Mouse (Mus musculus): ENCODE measurements around the gene Tmem222. TPM values are rescaled to one million over a fixed set of nuclear protein-coding genes. Genes with fewer than 3 reads are reported as not detected.

Gene Tmem222
- polyA plus RNA-seq, 1 experiment from 2014 or later, result 115 TPM

- Histone ChIP-seq H3K27me3 (ENCODE audit: control insufficient read depth, insufficient read depth, low read length) (no peaks in the 10 kb centered on the region), H3K9ac (replicated peaks; ENCODE audit: low read length) (no peak overlapping the region), H3K27ac (replicated peaks; ENCODE audit: low read depth, low read length) (no peak overlapping the region), H3K9me3 (ENCODE audit: control insufficient read depth, low read length) (no peaks in the 10 kb centered on the region), H3K4me3 (replicated peaks; ENCODE audit: low read depth, low read length) (no peak overlapping the region), H3K4me1 (ENCODE audit: control insufficient read depth, insufficient read depth, low read length) (peaks cover 7% of the 10 kb centered on the region; the same call in 1 of the 2 replicates), H3K4me2 (ENCODE audit: low read length) (no peak overlapping the region), H3K36me3 (ENCODE audit: control insufficient read depth, insufficient read depth, low read length) (peaks cover 55% of the 10 kb centered on the region)
- ATAC-seq (ENCODE audit: low FRiP score, low TSS enrichment) (no peak), DNase-seq (peak; percentile 85)
- 24% methylated on average over 4 of the region's 4 CpGs for WGBS
These were observed 24.2 kb upstream of the Tmem222 start for GRCm38 (mm10) chr4:133301802-133302201.

- ATAC-seq (ENCODE audit: low FRiP score, low TSS enrichment) (no peak), DNase-seq (no peak)
- H3K27ac ChIP-seq (replicated peaks; ENCODE audit: low read depth, low read length), result no peak overlapping the region
- peaks cover 7% of the 10 kb centered on the region; the same call in 1 of the 2 replicates for H3K4me1 ChIP-seq (ENCODE audit: control insufficient read depth, insufficient read depth, low read length)
- WGBS, result 89% methylated on average over 11 of the region's 11 CpGs
- H3K9me3 ChIP-seq (ENCODE audit: control insufficient read depth, low read length), result no peaks in the 10 kb centered on the region
- H3K27me3 ChIP-seq (ENCODE audit: control insufficient read depth, insufficient read depth, low read length), result no peaks in the 10 kb centered on the region
- no peak overlapping the region for H3K4me3 ChIP-seq (replicated peaks; ENCODE audit: low read depth, low read length)
- no peak overlapping the region for H3K4me2 ChIP-seq (ENCODE audit: low read length)
- no peak overlapping the region for H3K9ac ChIP-seq (replicated peaks; ENCODE audit: low read length)
- H3K36me3 ChIP-seq (ENCODE audit: control insufficient read depth, insufficient read depth, low read length), result peaks cover 65% of the 10 kb centered on the region
These were observed 22.8 kb upstream of the Tmem222 start for GRCm38 (mm10) chr4:133300421-133300820.

- H3K9ac ChIP-seq (replicated peaks; ENCODE audit: low read length), result no peak overlapping the region
- no peak overlapping the region for H3K4me3 ChIP-seq (replicated peaks; ENCODE audit: low read depth, low read length)
- H3K27me3 ChIP-seq (ENCODE audit: control insufficient read depth, insufficient read depth, low read length), result no peaks in the 10 kb centered on the region
- peak overlapping the region; percentile 14 for H3K27ac ChIP-seq (replicated peaks; ENCODE audit: low read depth, low read length)
- DNase-seq (peak; percentile 28), ATAC-seq (ENCODE audit: low FRiP score, low TSS enrichment) (no peak)
- H3K4me1 ChIP-seq (ENCODE audit: control insufficient read depth, insufficient read depth, low read length), result peaks cover 7% of the 10 kb centered on the region; the same call in 1 of the 2 replicates
- no peaks in the 10 kb centered on the region for H3K9me3 ChIP-seq (ENCODE audit: control insufficient read depth, low read length)
- peaks cover 72% of the 10 kb centered on the region for H3K36me3 ChIP-seq (ENCODE audit: control insufficient read depth, insufficient read depth, low read length)
- no peak overlapping the region for H3K4me2 ChIP-seq (ENCODE audit: low read length)
- WGBS, result 72% methylated on average over 5 of the region's 5 CpGs
These were observed 22.1 kb upstream of the Tmem222 start for GRCm38 (mm10) chr4:133299701-133300100.

- H3K9ac ChIP-seq (replicated peaks; ENCODE audit: low read length), result no peak overlapping the region; the same call in 1 of the 2 replicates
- WGBS, result 36% methylated on average over 12 of the region's 12 CpGs
These were observed 21.1 kb upstream of the Tmem222 start for GRCm38 (mm10) chr4:133298516-133299365.

GRCm38 (mm10) chr4:133297801-133298238 is 20.2 kb upstream of the Tmem222 start:
- 3% methylated on average over 5 of the region's 5 CpGs for WGBS
- no peak overlapping the region for H3K4me2 ChIP-seq (ENCODE audit: low read length)
- no peak overlapping the region for H3K4me3 ChIP-seq (replicated peaks; ENCODE audit: low read depth, low read length)
- ATAC-seq (ENCODE audit: low FRiP score, low TSS enrichment), result peak; percentile 82
- DNase-seq, result peak; percentile 94
- H3K27ac ChIP-seq (replicated peaks; ENCODE audit: low read depth, low read length), result peak overlapping the region; percentile 14; the same call in 1 of the 2 replicates
- H3K9me3 ChIP-seq (ENCODE audit: control insufficient read depth, low read length), result no peaks in the 10 kb centered on the region
- H3K36me3 ChIP-seq (ENCODE audit: control insufficient read depth, insufficient read depth, low read length), result peaks cover 62% of the 10 kb centered on the region
- H3K27me3 ChIP-seq (ENCODE audit: control insufficient read depth, insufficient read depth, low read length), result no peaks in the 10 kb centered on the region
- H3K9ac ChIP-seq (replicated peaks; ENCODE audit: low read length), result 0 out of 2 replicates have a peak overlapping the region, but pooled peaks have one; percentile 14
- peaks cover 15% of the 10 kb centered on the region for H3K4me1 ChIP-seq (ENCODE audit: control insufficient read depth, insufficient read depth, low read length)

More at GRCm38 (mm10) chr4:133298516-133299365, 21.1 kb upstream of the Tmem222 start:
- peak overlapping the region; percentile 14 for H3K27ac ChIP-seq (replicated peaks; ENCODE audit: low read depth, low read length)
- H3K4me3 ChIP-seq (replicated peaks; ENCODE audit: low read depth, low read length), result no peak overlapping the region
- H3K4me2 ChIP-seq (ENCODE audit: low read length), result no peak overlapping the region
- H3K36me3 ChIP-seq (ENCODE audit: control insufficient read depth, insufficient read depth, low read length), result peaks cover 71% of the 10 kb centered on the region
- no peaks in the 10 kb centered on the region for H3K27me3 ChIP-seq (ENCODE audit: control insufficient read depth, insufficient read depth, low read length)
- no peaks in the 10 kb centered on the region for H3K9me3 ChIP-seq (ENCODE audit: control insufficient read depth, low read length)
- H3K4me1 ChIP-seq (ENCODE audit: control insufficient read depth, insufficient read depth, low read length), result peaks cover 7% of the 10 kb centered on the region; the same call in 1 of the 2 replicates
- DNase-seq (peak; percentile 53), ATAC-seq (ENCODE audit: low FRiP score, low TSS enrichment) (no peak)

GRCm38 (mm10) chr4:133297360-133297759 is 19.8 kb upstream of the Tmem222 start:
- DNase-seq, result no peak
- no peak for ATAC-seq (ENCODE audit: low FRiP score, low TSS enrichment)
- Histone ChIP-seq H3K4me3 (replicated peaks; ENCODE audit: low read depth, low read length) (no peak overlapping the region), H3K4me2 (ENCODE audit: low read length) (no peak overlapping the region), H3K9ac (replicated peaks; ENCODE audit: low read length) (no peak overlapping the region), H3K27ac (replicated peaks; ENCODE audit: low read depth, low read length) (no peak overlapping the region), H3K4me1 (ENCODE audit: control insufficient read depth, insufficient read depth, low read length) (peaks cover 15% of the 10 kb centered on the region), H3K27me3 (ENCODE audit: control insufficient read depth, insufficient read depth, low read length) (no peaks in the 10 kb centered on the region), H3K36me3 (ENCODE audit: control insufficient read depth, insufficient read depth, low read length) (peaks cover 60% of the 10 kb centered on the region), H3K9me3 (ENCODE audit: control insufficient read depth, low read length) (no peaks in the 10 kb centered on the region)
- 75% methylated on average over 10 of the region's 10 CpGs for WGBS

- peaks cover 15% of the 10 kb centered on the region for H3K4me1 ChIP-seq (ENCODE audit: control insufficient read depth, insufficient read depth, low read length)
- DNase-seq, result no peak
- 32% methylated on average over 11 of the region's 11 CpGs for WGBS
- no peak overlapping the region for H3K4me3 ChIP-seq (replicated peaks; ENCODE audit: low read depth, low read length)
- peak overlapping the region; percentile 29; the same call in 1 of the 2 replicates for H3K9ac ChIP-seq (replicated peaks; ENCODE audit: low read length)
- peaks cover 34% of the 10 kb centered on the region for H3K36me3 ChIP-seq (ENCODE audit: control insufficient read depth, insufficient read depth, low read length)
- H3K9me3 ChIP-seq (ENCODE audit: control insufficient read depth, low read length), result no peaks in the 10 kb centered on the region
- no peak overlapping the region for H3K4me2 ChIP-seq (ENCODE audit: low read length)
- no peaks in the 10 kb centered on the region for H3K27me3 ChIP-seq (ENCODE audit: control insufficient read depth, insufficient read depth, low read length)
- H3K27ac ChIP-seq (replicated peaks; ENCODE audit: low read depth, low read length), result no peak overlapping the region
- ATAC-seq (ENCODE audit: low FRiP score, low TSS enrichment), result no peak
These were observed 16.5 kb upstream of the Tmem222 start for GRCm38 (mm10) chr4:133294084-133294483.

GRCm38 (mm10) chr4:133292901-133293843 is 15.6 kb upstream of the Tmem222 start:
- WGBS, result 13% methylated on average over 24 of the region's 24 CpGs
- Histone ChIP-seq H3K4me3 (replicated peaks; ENCODE audit: low read depth, low read length) (no peak overlapping the region), H3K4me2 (ENCODE audit: low read length) (no peak overlapping the region), H3K27ac (replicated peaks; ENCODE audit: low read depth, low read length) (0 out of 2 replicates have a peak overlapping the region, but pooled peaks have one; percentile 41), H3K9me3 (ENCODE audit: control insufficient read depth, low read length) (no peaks in the 10 kb centered on the region), H3K4me1 (ENCODE audit: control insufficient read depth, insufficient read depth, low read length) (peaks cover 12% of the 10 kb centered on the region), H3K9ac (replicated peaks; ENCODE audit: low read length) (peak overlapping the region; percentile 23; the same call in 1 of the 2 replicates), H3K27me3 (ENCODE audit: control insufficient read depth, insufficient read depth, low read length) (no peaks in the 10 kb centered on the region), H3K36me3 (ENCODE audit: control insufficient read depth, insufficient read depth, low read length) (peaks cover 28% of the 10 kb centered on the region)
- DNase-seq (peak; percentile 51), ATAC-seq (ENCODE audit: low FRiP score, low TSS enrichment) (peak; percentile 18; the same call in 1 of the 2 replicates)

Data from midbrain, embryonic 14.5 days (tissue).